ENCODE assay signal across 24 mouse cellular contexts in the genomic region with DNA sequence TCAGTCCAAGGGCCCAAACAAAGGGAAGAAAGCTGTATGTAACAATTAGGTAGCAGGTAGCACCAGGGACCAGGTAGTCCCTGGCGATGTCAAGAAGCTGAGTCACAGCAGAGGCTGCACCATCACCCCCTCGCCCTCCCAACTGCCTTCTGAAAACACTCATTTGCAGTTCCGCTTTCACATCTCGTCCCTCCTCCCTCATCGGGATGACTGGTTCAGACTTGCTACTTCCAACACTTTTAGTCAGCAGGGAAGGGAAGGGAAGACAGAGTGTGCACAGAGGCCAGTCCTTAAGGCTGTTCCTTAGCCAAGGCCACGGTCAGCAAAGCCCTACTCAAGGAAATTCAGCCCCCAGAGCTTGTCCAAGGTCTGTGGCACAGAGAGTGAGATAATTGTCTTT. TPM values are rescaled to one million over a fixed set of nuclear protein-coding genes. Genes with fewer than 3 reads are reported as not detected.
DNase-seq lines count a peak whose midpoint lies in the region; ATAC-seq and TF ChIP-seq lines count a peak whose summit lies in the region.
"Had no signal": no experiment of that assay in that cellular context is flagged by ENCODE, and none has a peak within 500 bp of the region (broad histone marks: within the 10 kb centered on the region; RNA-seq: fewer than 3 reads in every experiment).

No protein-coding gene starts in this region.

- TF ChIP-seq RAD21 in CH12.LX (IDR thresholded peaks at IDR 0.05; ENCODE audit: low read depth, low read length), result no peak

- H3K4me3 ChIP-seq in lung, postnatal 0 days (ENCODE audit: low read depth, low read length), result no peak overlapping the region
- H3K4me3 ChIP-seq in CH12.LX (replicated peaks in 1 of 3; ENCODE audit: low read depth in 2 of 3, low read length in 2 of 3, poor library complexity in 1 of 3), result no peak overlapping the region
- H3K4me3 ChIP-seq in hindbrain, embryonic 12.5 days, result no peak overlapping the region
- H3K4me3 ChIP-seq: embryonic facial prominence, embryonic 15.5 days; forebrain, embryonic 13.5 days; heart, embryonic 15.5 days; stomach, embryonic 15.5 days had no signal

- 52% methylated on average over 6 of the region's 6 CpGs for WGBS in lung, postnatal 0 days
- 73% methylated on average over 6 of the region's 6 CpGs for WGBS in hindbrain, embryonic 12.5 days

- in situ Hi-C loops in CH12.LX (cut with MboI; ENCODE audit: low pct_ligation_motif_present, low pct_unique_long_range_greater_than_20kb, low sequenced_read_pairs), result no loop called here

- dilution Hi-C loops in CH12.LX (cut with MboI; ENCODE audit: extremely low pct_ligation_motif_present, extremely low pct_unique_long_range_greater_than_20kb, low sequenced_read_pairs), result no loop called here

- H3K9me3 ChIP-seq in lung, postnatal 0 days (ENCODE audit: low read length), result no peaks in the 10 kb centered on the region
- no peaks in the 10 kb centered on the region for H3K9me3 ChIP-seq in CH12.LX (replicated peaks; ENCODE audit: low read length)
- H3K9me3 ChIP-seq in hindbrain, embryonic 12.5 days (replicated peaks), result no peaks in the 10 kb centered on the region
- H3K9me3 ChIP-seq: embryonic facial prominence, embryonic 15.5 days; forebrain, embryonic 13.5 days; heart, embryonic 15.5 days; stomach, embryonic 15.5 days had no signal

- peaks cover 3% of the 10 kb centered on the region; the same call in 1 of the 2 replicates for H3K4me1 ChIP-seq in lung, postnatal 0 days (ENCODE audit: insufficient read depth, low read depth, low read length)
- peaks cover 0 to 4% of the 10 kb centered on the region in 2 experiments; a peak in 1 of 4 replicates for H3K4me1 ChIP-seq in CH12.LX (ENCODE audit: control insufficient read depth in 1 of 2, insufficient read depth in 2 of 2)
- H3K4me1 ChIP-seq in hindbrain, embryonic 12.5 days, result peaks cover 8% of the 10 kb centered on the region; the same call in 1 of the 2 replicates

- peak; percentile 22 for DNase-seq in adrenal gland, postnatal 10 days
- DNase-seq in adrenal gland, postnatal 25 days, result no peak
- DNase-seq in lung, postnatal 0 days (ENCODE audit: low spot score), result peak; percentile 47
- no peak for DNase-seq in lung, postnatal 10 days
- DNase-seq in CH12.LX (ENCODE audit: extremely low read depth), result peak; percentile 37
- DNase-seq in layer of hippocampus, adult 11-12 months (ENCODE audit: low spot score), result no peak
- DNase-seq: B cell, adult 2 months; cerebellum, postnatal 36 days; gastrocnemius, postnatal 10 days; kidney, postnatal 14 days; left cerebral cortex, postnatal 4 days; thymus, postnatal 4 days had no signal

- no peaks in the 10 kb centered on the region for H3K79me2 ChIP-seq in CH12.LX (replicated peaks; ENCODE audit: control insufficient read depth, extremely low read depth, insufficient read depth, poor library complexity, severe bottlenecking)

- H3K27me3 ChIP-seq in lung, postnatal 0 days (replicated peaks; ENCODE audit: insufficient read depth, low read length), result no peaks in the 10 kb centered on the region
- no peaks in the 10 kb centered on the region for H3K27me3 ChIP-seq in CH12.LX (replicated peaks)
- no peaks in the 10 kb centered on the region for H3K27me3 ChIP-seq in hindbrain, embryonic 12.5 days
- H3K27me3 ChIP-seq: embryonic facial prominence, embryonic 15.5 days; forebrain, embryonic 13.5 days; heart, embryonic 15.5 days; stomach, embryonic 15.5 days had no signal

- no peak for TF ChIP-seq CTCF in lung, postnatal 0 days (IDR thresholded peaks at IDR 0.05)
- TF ChIP-seq CTCF in CH12.LX (conservative IDR thresholded peaks at IDR 0.05 in 1 of 2, IDR thresholded peaks at IDR 0.05 in 1 of 2; ENCODE audit: low read depth in 2 of 2, low read length in 2 of 2), result no peak

- TF ChIP-seq POLR2A in CH12.LX (IDR thresholded peaks at IDR 0.05; ENCODE audit: low read depth, low read length), result no peak

- TF ChIP-seq EP300 in lung, postnatal 0 days (IDR thresholded peaks at IDR 0.05), result no peak
- TF ChIP-seq EP300 in CH12.LX (IDR thresholded peaks at IDR 0.05; ENCODE audit: low read length), result no peak

- no peak overlapping the region for H3K27ac ChIP-seq in lung, postnatal 0 days (ENCODE audit: low read length)
- no peak overlapping the region for H3K27ac ChIP-seq in CH12.LX (ENCODE audit: insufficient read depth, low read depth)
- H3K27ac ChIP-seq in hindbrain, embryonic 12.5 days, result no peak overlapping the region
- H3K27ac ChIP-seq: embryonic facial prominence, embryonic 15.5 days; forebrain, embryonic 13.5 days; heart, embryonic 15.5 days; hindbrain, embryonic 14.5 days; stomach, embryonic 15.5 days had no signal

- H3K9ac ChIP-seq in lung, postnatal 0 days (replicated peaks; ENCODE audit: low read depth), result no peak overlapping the region
- no peak overlapping the region for H3K9ac ChIP-seq in CH12.LX (ENCODE audit: insufficient read depth, low read depth)
- H3K9ac ChIP-seq in hindbrain, embryonic 12.5 days, result no peak overlapping the region
- H3K9ac ChIP-seq: embryonic facial prominence, embryonic 15.5 days; forebrain, embryonic 13.5 days; heart, embryonic 15.5 days; hindbrain, embryonic 14.5 days; stomach, embryonic 15.5 days had no signal

- no peak; the same call in 1 of the 2 replicates for ATAC-seq in lung, postnatal 0 days
- ATAC-seq in hematopoietic stem cell, adult 5-6 weeks (replicated peaks in 1 of 2; ENCODE audit: insufficient read depth in 1 of 2, low FRiP score in 2 of 2, low TSS enrichment in 1 of 2, low read depth in 1 of 2, poor library complexity in 2 of 2, severe bottlenecking in 2 of 2), result peak; percentile 88 to 90
- no peak for ATAC-seq in hindbrain, embryonic 12.5 days (ENCODE audit: low FRiP score)
- ATAC-seq: forebrain, embryonic 13.5 days; intestine, postnatal 0 days had no signal

- H3K4me2 ChIP-seq in lung, postnatal 0 days (replicated peaks; ENCODE audit: low read depth, low read length), result no peak overlapping the region
- H3K4me2 ChIP-seq in CH12.LX (ENCODE audit: insufficient read depth, low read depth, poor library complexity, severe bottlenecking), result no peak overlapping the region
- no peak overlapping the region for H3K4me2 ChIP-seq in hindbrain, embryonic 12.5 days (replicated peaks)
- H3K4me2 ChIP-seq: embryonic facial prominence, embryonic 15.5 days; forebrain, embryonic 13.5 days; heart, embryonic 15.5 days; hindbrain, embryonic 14.5 days; stomach, embryonic 15.5 days had no signal

- peaks cover 6% of the 10 kb centered on the region; the same call in 1 of the 2 replicates for H3K36me3 ChIP-seq in lung, postnatal 0 days (ENCODE audit: insufficient read depth, low read length)
- no peaks in the 10 kb centered on the region for H3K36me3 ChIP-seq in CH12.LX (replicated peaks in 1 of 2; ENCODE audit: control insufficient read depth in 1 of 2, insufficient read depth in 1 of 2, low read length in 1 of 2)
- no peaks in the 10 kb centered on the region for H3K36me3 ChIP-seq in hindbrain, embryonic 12.5 days
- H3K36me3 ChIP-seq: stomach, embryonic 15.5 days had no signal

TF ChIP-seq in CH12.LX, 34 proteins besides CTCF, POLR2A, EP300 and RAD21:
- TF ChIP-seq PAX5 (IDR thresholded peaks at IDR 0.05; ENCODE audit: low read length), result no peak
- TF ChIP-seq RCOR1 (conservative IDR thresholded peaks at IDR 0.05; ENCODE audit: low read depth, low read length), result no peak
- no peak for TF ChIP-seq USF1 (IDR thresholded peaks at IDR 0.05; ENCODE audit: low read depth, low read length)
- TF ChIP-seq BHLHE40 (IDR thresholded peaks at IDR 0.05; ENCODE audit: low read depth, low read length), result no peak
- no peak for TF ChIP-seq ZKSCAN1 (IDR thresholded peaks at IDR 0.05; ENCODE audit: borderline replicate concordance, low read depth, low read length)
- TF ChIP-seq GABPA (IDR thresholded peaks at IDR 0.05; ENCODE audit: insufficient replicate concordance, low read depth, low read length), result no peak
- TF ChIP-seq E2F4 (IDR thresholded peaks at IDR 0.05; ENCODE audit: insufficient replicate concordance, low read depth, low read length), result no peak

RNA-seq across cellular contexts. Expression of a gene that starts 10.8 kb away (rescaled TPM):
- not detected for total RNA-seq in adrenal gland, postnatal 10 days (2021)
- not detected in 2 replicates for total RNA-seq in adrenal gland, postnatal 25 days (2021)
- polyA plus RNA-seq in lung, postnatal 0 days (2015; fragmentation: Nextera tagmentation; extraction: Ambion mirVana), result not detected in 2 replicates
- total RNA-seq in CH12.LX (2012; rRNA removed) (not detected in 2 replicates), CH12.LX (2014; rRNA removed) (not detected in 2 replicates)
- polyA plus RNA-seq in CH12.LX (2012; ENCODE audit: insufficient read length, low read depth), result not detected in 2 replicates
- total RNA-seq in hematopoietic stem cell, adult 5-6 weeks (2017), result not detected in 2 replicates
- not detected in 2 replicates for polyA plus RNA-seq in hindbrain, embryonic 12.5 days (2016; fragmentation: Nextera tagmentation; extraction: Ambion mirVana)
- total RNA-seq: gastrocnemius, postnatal 10 days; layer of hippocampus, postnatal 14 days; left cerebral cortex, postnatal 4 days; megakaryocyte-erythroid progenitor cell, adult 5-6 weeks; MEL had no signal
- polyA plus RNA-seq: embryonic facial prominence, embryonic 15.5 days; forebrain, embryonic 13.5 days; heart, embryonic 15.5 days; hindbrain, embryonic 14.5 days; intestine, postnatal 0 days; liver, embryonic 16.5 days; stomach, embryonic 15.5 days had no signal

Comparison
In these comparisons a context has a peak if more than half of its experiments do, and no peak if none do; other contexts are left out.
1. DNase-seq: peak in adrenal gland, postnatal 10 days (single experiment), lung, postnatal 0 days (single experiment) and CH12.LX (single experiment); none in adrenal gland, postnatal 25 days (single experiment), lung, postnatal 10 days (single experiment) and layer of hippocampus, adult 11-12 months (single experiment).
2. ATAC-seq: peak in hematopoietic stem cell, adult 5-6 weeks (2 of 2); none in lung, postnatal 0 days (single experiment) and hindbrain, embryonic 12.5 days (single experiment).